Mouse (Mus musculus): Measurements from ENCODE around the gene Fam169b. TPM values are rescaled to one million over a fixed set of nuclear protein-coding genes. Genes with fewer than 3 reads are reported as not detected.

Gene Fam169b
- total RNA-seq (2021) = 1 to 10 TPM in 1 of 2 experiments, under 1 TPM in 1; 0.64 to 1.1 TPM
- long read RNA-seq, experiment 1 = 0 reads
- long read RNA-seq, experiment 2 = 0 reads

DNA sequence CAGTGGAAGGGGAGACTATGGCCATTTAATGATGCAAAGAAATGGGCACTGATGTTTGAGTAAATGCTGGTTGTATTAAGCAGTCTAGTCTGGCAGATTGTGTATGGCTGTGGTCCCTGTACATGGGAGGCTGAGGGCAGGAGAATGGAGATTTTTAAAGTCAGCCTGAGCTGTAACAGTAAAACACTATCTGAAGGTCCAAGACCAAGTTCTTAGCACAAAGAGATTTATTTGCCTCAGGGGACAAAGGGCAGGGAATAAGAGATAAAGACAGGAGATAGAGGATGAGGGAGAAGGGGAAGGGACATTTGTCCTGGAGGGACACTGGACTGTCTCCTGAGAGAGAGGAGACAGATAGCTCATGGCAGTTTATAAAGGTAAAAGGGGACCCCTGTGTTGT, at the start of gene Fam169b:
TSS of gene Fam169b (plus strand) at position 325 of the 400 bp plus-strand sequence.
- DNase-seq (ENCODE audit: low spot score in 2 of 2) = no peak
- Histone ChIP-seq H3K27ac (no peak within 1 kb of the TSS), H3K4me3 (no peak within 1 kb of the TSS)
- no peak for TF ChIP-seq CTCF (conservative IDR thresholded peaks at IDR 0.05)

DNA sequence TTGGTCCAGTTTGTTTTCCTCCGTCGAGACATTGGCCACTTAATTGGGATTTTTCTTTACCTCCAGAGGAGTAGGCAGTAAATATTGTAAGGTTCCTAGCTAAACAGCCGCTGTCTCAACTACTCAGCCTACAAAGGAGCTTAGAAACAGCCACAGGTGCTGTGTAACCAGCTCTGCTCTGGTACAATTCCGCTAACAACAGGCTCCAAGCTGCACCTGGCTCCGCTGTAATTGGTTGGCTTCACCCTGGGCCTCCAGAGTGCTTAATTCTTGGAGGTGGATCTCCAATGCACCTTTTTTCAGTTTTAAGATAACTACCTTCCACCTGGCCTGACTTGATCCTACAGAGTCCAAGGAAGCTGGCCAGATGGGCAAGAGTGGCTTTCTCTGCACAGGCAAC, 49.6 kb upstream of the Fam169b start:
- H3K4me3 ChIP-seq = no peak overlapping the region
- H3K27ac ChIP-seq = no peak overlapping the region
- TF ChIP-seq CTCF (conservative IDR thresholded peaks at IDR 0.05) = no peak
- DNase-seq (ENCODE audit: low spot score in 2 of 2) = no peak

DNA sequence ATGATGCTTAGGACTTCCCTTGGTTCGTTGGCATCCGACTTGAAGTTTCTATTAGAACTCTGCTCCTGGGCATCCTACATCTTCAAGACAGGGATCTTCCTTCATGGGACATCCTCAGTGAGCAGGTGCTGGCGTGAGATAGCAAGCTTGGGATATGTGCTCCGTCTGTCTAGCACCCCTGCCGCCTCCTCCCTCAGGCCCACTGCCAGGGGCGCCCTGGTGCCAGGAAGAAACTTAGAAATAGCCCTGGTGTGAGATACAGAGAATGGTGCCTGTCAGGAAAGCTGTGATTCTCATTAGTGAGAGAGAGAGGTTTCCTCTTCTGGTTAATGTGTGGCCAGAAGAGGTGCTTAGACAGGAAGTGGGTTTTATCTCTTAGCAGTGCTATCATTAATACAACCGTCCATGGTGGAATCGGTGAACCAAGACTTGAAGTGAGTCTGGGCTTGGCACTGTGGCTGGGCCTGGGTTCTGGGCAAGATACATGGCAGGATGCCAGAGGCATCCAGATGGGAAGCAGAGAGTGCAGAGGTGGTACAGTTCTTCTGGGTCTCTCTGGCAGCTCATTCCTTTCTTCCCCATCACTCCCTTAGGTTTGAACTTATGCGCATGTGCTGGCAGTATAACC, 48.1 kb upstream of the Fam169b start:
- no peak for TF ChIP-seq CTCF (conservative IDR thresholded peaks at IDR 0.05)
- H3K27ac ChIP-seq = no peak overlapping the region
- DNase-seq (ENCODE audit: low spot score in 2 of 2) = peak in 1 of 2 experiments; percentile 21
- H3K4me3 ChIP-seq = no peak overlapping the region

DNA sequence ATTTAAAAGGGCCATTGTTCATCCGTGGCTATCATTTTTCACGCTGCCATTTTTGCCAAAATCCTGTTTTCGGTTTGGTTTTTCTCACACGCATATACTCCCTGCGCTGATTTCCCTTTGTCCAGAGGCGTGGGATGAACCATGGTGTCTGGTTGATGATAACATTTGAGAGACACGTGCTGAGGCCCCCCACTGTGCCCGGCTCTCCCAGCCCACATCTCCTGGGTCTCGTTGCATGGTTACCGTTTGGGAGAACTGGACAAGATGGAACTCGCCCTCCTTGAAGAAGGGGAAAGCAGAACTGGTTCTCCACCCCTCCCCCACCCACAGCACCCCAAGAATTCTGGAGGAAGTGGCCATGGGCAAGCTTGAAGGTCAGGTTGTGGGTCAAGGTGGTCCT, 46.6 kb upstream of the Fam169b start:
- no peak overlapping the region for H3K4me3 ChIP-seq
- TF ChIP-seq CTCF (conservative IDR thresholded peaks at IDR 0.05) = no peak
- H3K27ac ChIP-seq = no peak overlapping the region
- DNase-seq (ENCODE audit: low spot score in 2 of 2) = no peak

- H3K27ac ChIP-seq = no peak overlapping the region
- H3K4me3 ChIP-seq = no peak overlapping the region
- DNase-seq (ENCODE audit: low spot score in 2 of 2) = no peak
- no peak for TF ChIP-seq CTCF (conservative IDR thresholded peaks at IDR 0.05)
Observed at GRCm38 (mm10) chr7:68227621-68228020, 46.0 kb upstream of the Fam169b start.

- no peak for DNase-seq (ENCODE audit: low spot score in 2 of 2)
- H3K27ac ChIP-seq = no peak overlapping the region
- no peak overlapping the region for H3K4me3 ChIP-seq
- no peak for TF ChIP-seq CTCF (conservative IDR thresholded peaks at IDR 0.05)
Observed at GRCm38 (mm10) chr7:68228491-68228890, 45.1 kb upstream of the Fam169b start.

- DNase-seq (ENCODE audit: low spot score in 2 of 2) = no peak
- Histone ChIP-seq H3K27ac (peak overlapping the region; percentile 23; the same call in 1 of the 2 replicates), H3K4me3 (no peak overlapping the region)
- no peak for TF ChIP-seq CTCF (conservative IDR thresholded peaks at IDR 0.05)
Observed at GRCm38 (mm10) chr7:68230831-68231230, 42.8 kb upstream of the Fam169b start.

DNA sequence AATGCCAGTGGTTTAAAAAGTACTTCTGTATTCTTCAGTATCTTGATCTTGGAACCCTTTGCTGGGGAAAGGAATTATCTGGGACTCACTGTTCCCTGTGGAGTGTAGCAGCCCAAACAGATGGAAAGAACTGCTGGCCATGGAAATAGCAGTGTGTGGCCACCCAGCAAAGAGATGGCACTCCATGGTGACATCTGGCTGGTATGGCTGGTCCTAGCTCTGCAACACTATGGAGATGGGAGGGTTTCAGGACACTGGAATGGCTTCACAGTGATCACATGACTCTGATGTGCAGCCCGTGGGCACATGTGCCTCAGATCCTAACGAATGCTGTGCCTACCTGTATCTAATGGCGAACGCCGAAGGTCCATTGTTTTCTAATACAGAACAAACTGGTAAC, 41.1 kb upstream of the Fam169b start:
- no peak for DNase-seq (ENCODE audit: low spot score in 2 of 2)
- H3K4me3 ChIP-seq = no peak overlapping the region
- no peak for TF ChIP-seq CTCF (conservative IDR thresholded peaks at IDR 0.05)
- no peak overlapping the region for H3K27ac ChIP-seq

GRCm38 (mm10) chr7:68233619-68234223, 39.9 kb upstream of the Fam169b start:
- H3K27ac ChIP-seq = no peak overlapping the region
- no peak overlapping the region for H3K4me3 ChIP-seq
- no peak for DNase-seq (ENCODE audit: low spot score in 2 of 2)
- TF ChIP-seq CTCF (conservative IDR thresholded peaks at IDR 0.05) = no peak

- DNase-seq (ENCODE audit: low spot score in 2 of 2) = no peak
- TF ChIP-seq CTCF (conservative IDR thresholded peaks at IDR 0.05) = no peak
- H3K27ac ChIP-seq = no peak overlapping the region
- no peak overlapping the region for H3K4me3 ChIP-seq
Observed at GRCm38 (mm10) chr7:68236817-68237216, 36.8 kb upstream of the Fam169b start.

DNA sequence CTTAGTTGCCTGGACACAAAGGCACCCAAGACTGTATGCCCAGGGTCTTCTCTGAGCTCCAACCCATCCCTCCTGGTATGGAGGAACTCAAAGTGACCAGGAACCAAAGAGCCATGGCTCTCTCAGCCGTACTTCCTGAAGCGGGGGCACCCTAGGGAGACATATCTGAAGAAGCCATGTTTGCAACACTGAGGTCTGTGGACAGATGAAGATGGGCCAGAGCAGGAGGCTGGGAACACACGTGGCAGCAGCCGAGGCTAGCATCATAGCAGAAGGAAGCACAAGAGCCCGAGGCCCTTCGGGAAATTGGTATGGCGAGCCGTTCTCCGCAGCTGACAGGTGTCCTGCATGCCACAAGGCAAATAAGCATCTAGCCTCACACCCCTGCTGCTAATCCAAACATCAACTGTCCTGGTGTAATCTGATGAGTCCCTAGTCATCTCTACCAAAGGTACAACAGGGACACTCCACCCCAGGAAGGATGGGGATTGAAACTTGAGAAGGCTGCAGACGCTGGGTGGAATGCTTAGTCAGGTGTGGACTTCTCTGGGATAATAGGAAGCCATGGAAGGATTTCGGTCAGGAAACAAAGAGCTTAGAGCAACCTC, 34.3 kb upstream of the Fam169b start:
- DNase-seq (ENCODE audit: low spot score in 2 of 2) = no peak
- no peak for TF ChIP-seq CTCF (conservative IDR thresholded peaks at IDR 0.05)
- Histone ChIP-seq H3K4me3 (no peak overlapping the region), H3K27ac (no peak overlapping the region)

DNA sequence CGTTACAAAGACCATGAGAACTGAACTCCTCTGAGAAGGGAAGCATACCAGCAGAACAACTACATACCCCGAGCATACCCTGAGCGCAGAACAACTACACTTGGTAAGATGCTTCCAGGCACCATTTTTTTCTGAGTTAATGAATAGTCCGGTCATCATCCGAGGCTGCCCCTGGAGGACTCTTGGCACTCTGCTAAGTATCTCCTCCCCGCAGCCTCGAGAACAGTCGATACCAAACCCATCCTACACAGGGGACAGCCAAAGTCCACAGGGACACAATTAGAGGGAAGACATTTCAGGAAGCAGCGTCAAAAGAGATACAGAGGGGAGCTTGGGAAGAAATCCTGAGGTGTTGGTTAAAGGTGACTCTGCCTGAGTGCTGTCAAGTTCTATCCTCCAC, 32.4 kb upstream of the Fam169b start:
- Histone ChIP-seq H3K27ac (no peak overlapping the region), H3K4me3 (no peak overlapping the region)
- no peak for TF ChIP-seq CTCF (conservative IDR thresholded peaks at IDR 0.05)
- DNase-seq (ENCODE audit: low spot score in 2 of 2) = no peak

GRCm38 (mm10) chr7:68245681-68246080, 28.0 kb upstream of the Fam169b start:
- Histone ChIP-seq H3K27ac (no peak overlapping the region), H3K4me3 (no peak overlapping the region)
- DNase-seq (ENCODE audit: low spot score in 2 of 2) = no peak
- no peak for TF ChIP-seq CTCF (conservative IDR thresholded peaks at IDR 0.05)

- DNase-seq (ENCODE audit: low spot score in 2 of 2) = no peak
- Histone ChIP-seq H3K27ac (no peak overlapping the region), H3K4me3 (no peak overlapping the region)
- TF ChIP-seq CTCF (conservative IDR thresholded peaks at IDR 0.05) = no peak
Observed at GRCm38 (mm10) chr7:68246249-68246648, 27.4 kb upstream of the Fam169b start.
